ENCODE assay signal across 8 mouse cellular contexts in genomic region chr16:59472546-59472945, GRCm38 (mm10). TPM values are rescaled to one million over a fixed set of nuclear protein-coding genes. Genes with fewer than 3 reads are reported as not detected.
DNase-seq lines count a peak whose midpoint lies in the region; ATAC-seq and TF ChIP-seq lines count a peak whose summit lies in the region.

No protein-coding gene starts in this region.

- H3K4me2 ChIP-seq in intestine, embryonic 16.5 days (ENCODE audit: low read depth, low read length): peak overlapping the region; percentile 60
- H3K4me2 ChIP-seq in neural tube, embryonic 13.5 days: peak overlapping the region; percentile 85

- H3K27me3 ChIP-seq in liver, adult 2 months (ENCODE audit: control insufficient read depth, insufficient read depth, low read length): no peaks in the 10 kb centered on the region
- H3K27me3 ChIP-seq in intestine, embryonic 16.5 days (replicated peaks; ENCODE audit: control insufficient read depth, insufficient read depth, low read length): no peaks in the 10 kb centered on the region
- H3K27me3 ChIP-seq in neural tube, embryonic 13.5 days: no peaks in the 10 kb centered on the region

- no peak for TF ChIP-seq POLR2A in liver, adult 2 months (IDR thresholded peaks at IDR 0.05; ENCODE audit: extremely low read depth, insufficient read depth, low read length)
- no peak for TF ChIP-seq POLR2A in cortical plate, adult 2 months (IDR thresholded peaks at IDR 0.05; ENCODE audit: extremely low read depth, insufficient read depth, low read length)

- H3K27ac ChIP-seq in liver, adult 2 months (replicated peaks; ENCODE audit: insufficient read depth, low read depth, low read length): no peak overlapping the region
- no peak overlapping the region for H3K27ac ChIP-seq in cortical plate, adult 2 months (ENCODE audit: insufficient read depth, low read length)
- no peak overlapping the region for H3K27ac ChIP-seq in intestine, embryonic 16.5 days (ENCODE audit: low read length)
- no peak overlapping the region for H3K27ac ChIP-seq in neural tube, embryonic 13.5 days (replicated peaks)

- no peak overlapping the region for H3K9ac ChIP-seq in liver, adult 2 months (ENCODE audit: low read depth, low read length)
- no peak overlapping the region; the same call in 1 of the 2 replicates for H3K9ac ChIP-seq in intestine, embryonic 16.5 days (ENCODE audit: low read depth, low read length)
- H3K9ac ChIP-seq in neural tube, embryonic 13.5 days: no peak overlapping the region

- H3K36me3 ChIP-seq in liver, adult 2 months (ENCODE audit: control insufficient read depth, insufficient read depth, low read length): peaks cover 17% of the 10 kb centered on the region
- H3K36me3 ChIP-seq in intestine, embryonic 16.5 days (ENCODE audit: control insufficient read depth, insufficient read depth, low read length): no peaks in the 10 kb centered on the region
- H3K36me3 ChIP-seq in neural tube, embryonic 13.5 days: no peaks in the 10 kb centered on the region

- 51% methylated on average over 6 of the region's 6 CpGs for WGBS in liver, adult 2 months
- WGBS in intestine, embryonic 16.5 days: 48% methylated on average over 6 of the region's 6 CpGs
- 49% methylated on average over 6 of the region's 6 CpGs for WGBS in neural tube, embryonic 13.5 days

- no peaks in the 10 kb centered on the region for H3K9me3 ChIP-seq in intestine, embryonic 16.5 days (ENCODE audit: control insufficient read depth, low read length)
- no peaks in the 10 kb centered on the region for H3K9me3 ChIP-seq in neural tube, embryonic 13.5 days

- DNase-seq in liver, adult 2 months (ENCODE audit: extremely low read depth, low read depth, low spot score): no peak
- no peak for DNase-seq in liver
- DNase-seq in adrenal gland, postnatal 36 days: no peak
- no peak for DNase-seq in frontal cortex, adult 2 months (ENCODE audit: extremely low spot score in 1 of 2, low spot score in 1 of 2)

- peaks cover 3% of the 10 kb centered on the region; the same call in 1 of the 2 replicates for H3K4me1 ChIP-seq in liver, adult 2 months (ENCODE audit: control insufficient read depth, insufficient read depth, low read length)
- H3K4me1 ChIP-seq in cortical plate, adult 2 months (ENCODE audit: control insufficient read depth, insufficient read depth, low read length): peaks cover 2% of the 10 kb centered on the region; the same call in 1 of the 2 replicates
- peaks cover 8% of the 10 kb centered on the region; the same call in 1 of the 2 replicates for H3K4me1 ChIP-seq in intestine, embryonic 16.5 days (ENCODE audit: control insufficient read depth, insufficient read depth, low read length)
- peaks cover 13% of the 10 kb centered on the region for H3K4me1 ChIP-seq in neural tube, embryonic 13.5 days (replicated peaks)

- H3K4me3 ChIP-seq in liver, adult 2 months (ENCODE audit: insufficient read depth, low read depth, low read length): peak overlapping the region; percentile 100; the same call in 1 of the 2 replicates
- peak overlapping the region; percentile 96; the same call in 1 of the 2 replicates for H3K4me3 ChIP-seq in cortical plate, adult 2 months (ENCODE audit: insufficient read depth, low read length)
- H3K4me3 ChIP-seq in intestine, embryonic 16.5 days (ENCODE audit: low read length): peak overlapping the region; percentile 79
- peak overlapping the region; percentile 61 for H3K4me3 ChIP-seq in neural tube, embryonic 13.5 days

- peaks cover 6% of the 10 kb centered on the region; the same call in 1 of the 2 replicates for H3K79me2 ChIP-seq in liver, adult 2 months (ENCODE audit: control insufficient read depth, insufficient read depth, low read length)

- TF ChIP-seq CTCF in liver, adult 2 months (IDR thresholded peaks at IDR 0.05; ENCODE audit: low read depth, low read length): no peak
- no peak for TF ChIP-seq CTCF in cortical plate, adult 2 months (IDR thresholded peaks at IDR 0.05; ENCODE audit: extremely low read depth, insufficient read depth, low read length)

- ATAC-seq in intestine, embryonic 16.5 days: no peak
- ATAC-seq in neural tube, embryonic 13.5 days (ENCODE audit: low read depth): 0 out of 2 replicates have a peak, but pooled peaks have one; percentile 45
- ATAC-seq in CD4-positive, CD25-positive, alpha-beta regulatory T cell, adult 4 months: no peak

RNA-seq across cellular contexts. Expression of gene Riox2, which starts 1.0 kb away (rescaled TPM):
- total RNA-seq in liver, adult 2 months (2014; rRNA removed): 11.8 and 14.2 TPM in 2 replicates
- 4.4 and 5.1 TPM in 2 replicates for polyA plus RNA-seq in liver, adult 2 months (2012; rRNA removed)
- 10.0 and 10.4 TPM in 2 replicates for polyA plus RNA-seq in cortical plate, adult 2 months (2012; rRNA removed)
- 32.3 and 34.1 TPM in 2 replicates for polyA plus RNA-seq in intestine, embryonic 16.5 days (2015; fragmentation: Nextera tagmentation; extraction: Ambion mirVana)
- 13.7 and 14.5 TPM in 2 replicates for polyA plus RNA-seq in neural tube, embryonic 13.5 days (2015; fragmentation: Nextera tagmentation; extraction: Ambion mirVana)
- polyA plus RNA-seq in CD4-positive, CD25-positive, alpha-beta regulatory T cell, adult 4 months (2017; shearing (Covaris generic)): 100 to 1,000 TPM in 1 of 2 experiments, 10 to 100 TPM in 1; 85.6 to 101 TPM
- total RNA-seq in adrenal gland, postnatal 36 days (2021): 10 to 100 TPM; 23.9 to 26.1 TPM
- polyA plus RNA-seq in frontal cortex, adult 2 months (2012; rRNA removed): 8.0 and 9.9 TPM in 2 replicates
